Mouse (Mus musculus): ENCODE data around the gene C730034F03Rik. TPM values are rescaled to one million over a fixed set of nuclear protein-coding genes. Genes with fewer than 3 reads are reported as not detected.

Gene C730034F03Rik
- polyA plus RNA-seq, 1 experiment from 2014 or later, result 3.5 TPM

DNA sequence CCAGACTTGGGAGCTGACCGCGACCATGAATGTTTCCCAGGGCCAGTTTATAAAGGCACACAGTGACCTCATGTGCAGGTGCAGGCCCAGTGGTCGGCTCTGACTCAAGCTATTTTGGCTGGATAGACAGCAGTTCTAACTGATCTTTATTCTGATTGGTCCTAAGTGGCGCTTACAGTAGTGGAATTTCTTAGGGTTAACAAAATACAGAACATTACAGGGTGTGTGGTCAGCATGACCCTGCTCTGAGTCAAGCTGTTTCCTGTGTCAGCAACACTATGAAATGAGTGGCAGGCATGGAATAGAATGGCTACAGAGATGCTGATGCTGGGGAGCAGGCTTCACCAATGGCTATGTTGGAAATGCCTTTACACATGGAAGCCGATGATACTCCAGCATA lies 6.5 kb downstream of the C730034F03Rik start:
- H3K27ac ChIP-seq, result no peak overlapping the region
- no peak for ATAC-seq (ENCODE audit: insufficient number of reproducible peaks, low FRiP score, low TSS enrichment, low read depth)
- H3K27me3 ChIP-seq, result no peaks in the 10 kb centered on the region
- H3K9me3 ChIP-seq, result no peaks in the 10 kb centered on the region
- H3K9ac ChIP-seq, result no peak overlapping the region
- WGBS, result 83% methylated on average over 5 of the region's 5 CpGs
- H3K4me2 ChIP-seq, result no peak overlapping the region
- no peak overlapping the region for H3K4me3 ChIP-seq
- H3K4me1 ChIP-seq, result no peaks in the 10 kb centered on the region
- H3K36me3 ChIP-seq, result no peaks in the 10 kb centered on the region

DNA sequence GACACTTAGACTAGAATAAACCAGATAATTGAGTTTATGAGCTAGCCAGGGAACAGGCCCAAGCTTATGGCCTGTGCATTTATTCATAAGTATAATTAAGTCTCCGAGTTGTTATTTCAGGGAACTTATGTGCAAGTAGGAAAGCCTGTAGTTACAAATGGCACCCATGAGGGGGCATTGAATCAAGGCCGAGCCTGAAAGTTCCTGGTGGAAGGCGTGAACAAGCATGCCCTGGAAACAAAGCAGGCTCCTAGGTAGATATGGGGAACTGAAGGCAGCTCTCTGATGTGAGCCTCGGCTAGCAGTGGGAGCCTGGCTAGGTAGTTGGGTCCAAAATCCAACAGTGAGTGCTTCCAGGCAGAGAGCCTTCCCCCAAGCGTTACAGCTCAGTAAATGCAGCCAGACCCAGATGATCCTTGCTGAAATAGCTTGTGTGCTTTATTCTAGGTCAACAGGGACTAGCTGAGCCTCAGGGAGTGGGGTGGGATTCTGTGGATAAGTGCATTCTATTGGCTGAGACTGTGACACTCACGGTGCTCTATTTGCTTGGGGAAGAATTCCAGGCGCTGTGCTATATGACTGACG lies 13.2 kb downstream of the C730034F03Rik start:
- Histone ChIP-seq H3K27ac (no peak overlapping the region), H3K4me1 (no peaks in the 10 kb centered on the region), H3K9ac (no peak overlapping the region), H3K27me3 (no peaks in the 10 kb centered on the region), H3K36me3 (no peaks in the 10 kb centered on the region), H3K4me2 (no peak overlapping the region), H3K9me3 (no peaks in the 10 kb centered on the region), H3K4me3 (no peak overlapping the region)
- 42% methylated on average over 8 of the region's 8 CpGs for WGBS
- ATAC-seq (ENCODE audit: insufficient number of reproducible peaks, low FRiP score, low TSS enrichment, low read depth), result no peak

DNA sequence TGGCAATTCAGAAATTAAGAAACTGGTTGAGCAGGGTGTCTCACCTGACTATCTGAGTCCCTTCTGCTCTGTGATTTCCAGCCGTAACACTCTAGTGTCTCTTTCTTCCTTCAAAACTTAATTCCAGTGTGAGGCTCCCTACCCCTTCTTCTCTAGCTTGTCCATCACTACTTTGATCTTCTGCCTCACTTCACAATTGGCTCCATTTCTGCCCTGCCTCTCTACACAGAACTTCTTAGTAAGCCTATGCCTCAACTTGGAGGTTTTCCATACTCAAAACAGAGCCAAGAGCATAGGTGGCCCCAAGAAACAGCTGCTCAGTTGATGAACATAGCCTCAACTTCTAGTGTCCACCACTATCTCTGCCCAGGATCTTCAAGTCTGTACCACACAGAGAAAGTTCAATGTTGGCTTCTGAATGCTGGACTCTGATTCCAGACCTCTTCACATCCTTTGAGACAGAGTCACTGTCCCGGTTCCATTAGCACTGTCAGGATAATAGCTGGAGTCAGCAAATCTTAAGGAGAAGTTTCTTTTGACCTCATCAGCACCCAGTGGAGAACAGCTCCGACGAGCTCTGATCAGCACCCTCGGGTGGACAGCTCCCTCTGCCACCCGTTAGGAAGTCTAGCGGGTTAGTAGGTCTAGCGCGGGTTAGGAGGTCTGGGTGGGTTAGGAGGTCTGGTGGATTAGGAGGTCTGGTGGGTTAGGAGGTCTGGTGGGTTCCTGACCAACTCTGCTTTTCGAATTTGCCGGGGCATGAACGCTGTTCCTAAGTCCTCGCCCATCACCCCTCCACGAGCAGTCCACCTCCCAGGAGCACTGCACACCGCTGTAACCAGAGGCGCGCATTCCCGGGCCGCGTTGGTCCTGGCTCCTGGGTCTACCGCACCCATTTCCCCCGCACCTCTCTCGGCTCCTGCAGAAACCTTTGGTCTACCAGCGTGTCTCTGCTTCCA lies 23.8 kb downstream of the C730034F03Rik start:
- no peaks in the 10 kb centered on the region for H3K36me3 ChIP-seq
- H3K4me2 ChIP-seq, result peak overlapping the region; percentile 85
- H3K27me3 ChIP-seq, result peaks cover 38% of the 10 kb centered on the region
- H3K27ac ChIP-seq, result no peak overlapping the region
- H3K9ac ChIP-seq, result no peak overlapping the region
- 5% methylated on average over 24 of the region's 24 CpGs for WGBS
- H3K4me1 ChIP-seq, result peaks cover 13% of the 10 kb centered on the region
- no peaks in the 10 kb centered on the region for H3K9me3 ChIP-seq
- H3K4me3 ChIP-seq, result peak overlapping the region; percentile 46
- ATAC-seq (ENCODE audit: insufficient number of reproducible peaks, low FRiP score, low TSS enrichment, low read depth), result no peak

DNA sequence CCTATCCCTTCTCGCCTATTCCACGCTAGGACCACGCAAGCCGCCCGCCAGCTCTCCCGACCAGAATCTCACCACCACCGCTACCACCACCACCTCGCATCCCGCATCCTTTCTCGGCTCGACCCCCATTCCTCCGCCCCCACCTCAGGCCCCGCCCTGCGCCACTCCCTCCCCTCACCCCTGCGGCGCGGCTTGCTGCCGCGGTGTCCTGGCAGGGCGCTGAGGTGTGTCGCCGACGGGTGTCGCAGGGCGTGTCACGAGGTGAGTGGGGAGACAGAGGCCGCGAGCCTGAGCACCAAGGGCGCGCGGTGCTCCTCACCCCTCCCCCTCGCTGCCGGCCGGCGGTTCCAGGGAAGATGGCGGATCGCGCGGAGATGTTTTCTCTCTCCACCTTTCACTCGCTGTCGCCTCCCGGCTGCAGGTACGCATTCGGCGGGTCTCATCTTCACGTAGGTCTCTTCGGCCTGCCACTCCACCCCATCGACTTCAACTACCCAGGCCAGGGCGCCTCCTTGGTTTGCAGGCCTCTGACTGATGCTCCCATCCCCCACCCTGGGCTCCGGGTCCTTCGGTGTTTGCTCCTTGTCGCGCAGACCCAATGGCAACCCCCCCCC lies 24.6 kb downstream of the C730034F03Rik start, which contains the start of gene Mapk8ip2:
Mapk8ip2 (plus strand) TSS at position 49 of the 614 bp plus-strand sequence.
- H3K9me3 ChIP-seq, result no peaks in the 10 kb centered on the region
- H3K36me3 ChIP-seq, result no peaks in the 10 kb centered on the region
- H3K4me3 ChIP-seq, result peak within 1 kb of the TSS; percentile 46
- under 1% methylated on average over 53 of the region's 53 CpGs for WGBS
- peak within 1 kb of the TSS; percentile 85 for H3K4me2 ChIP-seq
- peaks cover 38% of the 10 kb centered on the region for H3K27me3 ChIP-seq
- ATAC-seq (ENCODE audit: insufficient number of reproducible peaks, low FRiP score, low TSS enrichment, low read depth), result no peak
- H3K27ac ChIP-seq, result no peak within 1 kb of the TSS
- no peak within 1 kb of the TSS for H3K9ac ChIP-seq
- H3K4me1 ChIP-seq, result peaks cover 13% of the 10 kb centered on the region

DNA sequence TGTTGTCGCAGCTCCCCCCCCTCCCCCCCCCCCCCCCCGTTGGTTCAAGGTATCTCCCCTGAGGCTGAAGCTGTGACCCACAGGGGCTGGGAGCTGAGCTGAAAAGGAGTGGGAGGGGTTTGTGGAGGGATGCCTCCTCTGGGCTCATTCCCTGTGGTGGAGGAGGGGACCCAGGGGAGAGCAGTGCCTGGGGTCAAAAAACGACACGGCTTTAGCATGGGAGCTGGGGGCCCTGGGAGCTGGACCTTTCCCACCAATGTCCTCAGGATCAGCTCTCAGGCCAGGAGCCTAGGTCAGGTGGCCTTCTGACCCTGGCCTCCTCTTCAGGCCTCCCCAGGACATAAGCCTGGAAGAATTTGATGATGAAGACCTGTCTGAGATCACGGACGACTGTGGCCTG lies 25.5 kb downstream of the C730034F03Rik start:
- no peaks in the 10 kb centered on the region for H3K9me3 ChIP-seq
- H3K9ac ChIP-seq, result no peak overlapping the region
- no peak overlapping the region for H3K4me2 ChIP-seq
- H3K36me3 ChIP-seq, result no peaks in the 10 kb centered on the region
- 20% methylated on average over 5 of the region's 6 CpGs for WGBS
- peaks cover 13% of the 10 kb centered on the region for H3K4me1 ChIP-seq
- H3K4me3 ChIP-seq, result no peak overlapping the region
- H3K27ac ChIP-seq, result no peak overlapping the region
- ATAC-seq (ENCODE audit: insufficient number of reproducible peaks, low FRiP score, low TSS enrichment, low read depth), result no peak
- H3K27me3 ChIP-seq, result peaks cover 38% of the 10 kb centered on the region

DNA sequence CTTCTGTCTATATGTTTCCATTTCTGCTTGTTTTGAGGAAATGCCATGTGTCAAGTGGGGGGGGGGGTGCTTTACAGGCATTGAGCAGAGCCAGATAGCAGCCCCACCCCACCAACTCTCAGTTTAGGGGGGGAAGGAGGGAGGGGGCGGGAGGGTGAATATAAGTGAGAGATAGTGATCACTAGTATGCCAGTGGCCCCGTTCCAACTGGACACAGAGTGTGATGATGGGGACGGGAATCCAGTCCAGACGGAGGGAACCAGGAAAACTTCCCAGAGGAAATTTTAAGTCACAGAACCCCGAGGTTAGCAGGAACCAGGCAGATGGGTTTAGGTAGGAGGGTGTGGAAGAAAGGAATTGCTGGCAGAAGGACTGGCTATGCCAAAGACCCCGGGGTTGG lies 26.3 kb downstream of the C730034F03Rik start:
- H3K9me3 ChIP-seq, result no peaks in the 10 kb centered on the region
- H3K4me3 ChIP-seq, result no peak overlapping the region
- no peak overlapping the region for H3K9ac ChIP-seq
- no peak for ATAC-seq (ENCODE audit: insufficient number of reproducible peaks, low FRiP score, low TSS enrichment, low read depth)
- H3K4me1 ChIP-seq, result peaks cover 13% of the 10 kb centered on the region
- H3K4me2 ChIP-seq, result no peak overlapping the region
- H3K27ac ChIP-seq, result no peak overlapping the region
- H3K36me3 ChIP-seq, result no peaks in the 10 kb centered on the region
- peaks cover 38% of the 10 kb centered on the region for H3K27me3 ChIP-seq
- WGBS, result 69% methylated on average over 6 of the region's 6 CpGs

DNA sequence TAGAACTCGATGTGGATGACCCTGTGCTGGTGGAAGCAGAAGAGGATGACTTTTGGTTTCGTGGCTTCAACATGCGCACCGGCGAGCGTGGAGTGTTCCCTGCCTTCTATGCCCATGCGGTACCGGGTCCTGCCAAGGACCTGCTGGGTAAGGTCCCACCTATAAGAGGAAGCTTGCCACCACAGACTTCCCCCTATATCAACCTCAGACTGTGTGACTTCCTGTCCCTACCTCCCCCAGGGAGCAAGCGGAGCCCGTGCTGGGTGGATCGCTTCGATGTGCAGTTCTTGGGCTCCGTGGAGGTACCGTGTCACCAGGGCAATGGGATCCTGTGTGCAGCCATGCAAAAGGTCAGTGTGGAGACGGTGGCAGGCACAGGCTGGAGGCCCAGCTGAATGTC lies 29.6 kb downstream of the C730034F03Rik start:
- no peak overlapping the region for H3K9ac ChIP-seq
- no peak for ATAC-seq (ENCODE audit: insufficient number of reproducible peaks, low FRiP score, low TSS enrichment, low read depth)
- 89% methylated on average over 15 of the region's 15 CpGs for WGBS

DNA sequence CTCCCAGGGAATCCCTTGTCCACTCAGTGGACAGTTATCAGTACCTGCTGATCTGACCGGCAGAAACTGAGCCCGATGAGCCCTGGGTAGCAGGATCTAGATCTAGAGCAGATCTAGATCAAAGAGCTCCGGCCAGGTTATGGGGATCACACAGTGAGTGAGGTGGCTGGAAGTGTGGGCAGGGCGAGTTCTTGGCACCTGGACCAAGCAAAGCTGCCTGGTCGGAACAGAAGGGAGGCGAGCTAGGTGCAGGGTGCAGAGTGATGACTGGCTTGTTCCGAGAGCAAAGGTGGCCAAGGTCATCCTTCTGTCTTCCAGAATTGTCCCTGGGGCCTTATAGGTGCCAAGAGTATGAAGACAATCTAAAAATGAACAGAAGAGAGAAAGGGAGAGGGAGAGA lies 30.4 kb downstream of the C730034F03Rik start:
- Histone ChIP-seq H3K36me3 (no peaks in the 10 kb centered on the region), H3K4me1 (no peaks in the 10 kb centered on the region), H3K4me2 (no peak overlapping the region), H3K27me3 (peaks cover 12% of the 10 kb centered on the region), H3K4me3 (no peak overlapping the region), H3K27ac (no peak overlapping the region), H3K9ac (no peak overlapping the region), H3K9me3 (no peaks in the 10 kb centered on the region)
- no peak for ATAC-seq (ENCODE audit: insufficient number of reproducible peaks, low FRiP score, low TSS enrichment, low read depth)
- WGBS, result 76% methylated on average over 7 of the region's 7 CpGs

More for the DNA sequence above, 29.6 kb downstream of the C730034F03Rik start:
- peaks cover 7% of the 10 kb centered on the region for H3K4me1 ChIP-seq
- H3K27me3 ChIP-seq, result peaks cover 21% of the 10 kb centered on the region
- H3K4me3 ChIP-seq, result no peak overlapping the region
- H3K27ac ChIP-seq, result no peak overlapping the region
- H3K4me2 ChIP-seq, result no peak overlapping the region
- H3K36me3 ChIP-seq, result no peaks in the 10 kb centered on the region
- no peaks in the 10 kb centered on the region for H3K9me3 ChIP-seq

DNA sequence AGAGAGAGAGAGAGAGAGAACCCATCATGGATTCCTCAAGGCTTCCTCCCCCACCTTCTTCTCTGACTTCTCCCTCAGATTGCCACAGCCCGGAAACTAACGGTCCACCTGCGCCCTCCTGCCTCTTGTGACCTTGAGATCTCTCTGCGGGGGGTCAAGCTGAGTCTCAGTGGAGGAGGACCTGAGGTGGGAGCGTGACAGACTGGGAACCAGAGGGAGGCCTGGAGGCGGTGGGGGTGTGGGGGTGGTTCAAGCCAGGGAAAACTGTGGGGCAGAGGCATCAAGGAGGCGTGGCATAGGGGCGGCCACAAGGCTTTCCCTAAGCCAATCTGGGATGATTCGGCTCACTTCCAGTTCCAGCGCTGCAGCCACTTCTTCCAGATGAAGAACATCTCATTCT lies 30.9 kb downstream of the C730034F03Rik start:
- ATAC-seq (ENCODE audit: insufficient number of reproducible peaks, low FRiP score, low TSS enrichment, low read depth), result no peak
- 77% methylated on average over 10 of the region's 10 CpGs for WGBS
- no peak overlapping the region for H3K4me3 ChIP-seq

DNA sequence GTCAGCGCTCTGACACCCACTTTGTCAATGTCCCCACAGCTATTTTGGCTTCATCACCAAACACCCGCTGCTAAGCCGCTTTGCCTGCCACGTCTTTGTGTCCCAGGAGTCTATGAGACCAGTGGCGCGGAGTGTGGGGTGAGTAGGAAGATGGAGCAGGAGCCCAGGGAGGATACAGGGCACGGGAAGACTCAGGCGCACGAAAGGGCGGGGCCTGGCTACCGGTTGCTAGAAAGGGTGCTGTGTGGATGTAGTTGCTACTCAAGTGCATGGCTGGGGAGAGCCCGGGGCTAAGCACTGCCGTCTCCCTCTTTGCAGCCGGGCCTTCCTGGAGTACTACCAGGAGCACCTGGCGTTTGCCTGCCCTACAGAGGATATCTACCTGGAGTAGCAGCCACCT lies 31.9 kb downstream of the C730034F03Rik start:
- H3K4me3 ChIP-seq, result no peak overlapping the region
- no peaks in the 10 kb centered on the region for H3K9me3 ChIP-seq
- ATAC-seq (ENCODE audit: insufficient number of reproducible peaks, low FRiP score, low TSS enrichment, low read depth), result no peak
- H3K4me1 ChIP-seq, result no peaks in the 10 kb centered on the region
- H3K27me3 ChIP-seq, result 0 out of 2 replicates have a peak, but pooled peaks cover 4% of the 10 kb centered on the region
- no peak overlapping the region for H3K27ac ChIP-seq
- H3K36me3 ChIP-seq, result no peaks in the 10 kb centered on the region
- H3K4me2 ChIP-seq, result no peak overlapping the region
- no peak overlapping the region for H3K9ac ChIP-seq
- WGBS, result 77% methylated on average over 15 of the region's 15 CpGs

More for the DNA sequence above, 30.9 kb downstream of the C730034F03Rik start:
- Histone ChIP-seq H3K27me3 (peaks cover 8% of the 10 kb centered on the region), H3K36me3 (no peaks in the 10 kb centered on the region), H3K9me3 (no peaks in the 10 kb centered on the region), H3K27ac (no peak overlapping the region), H3K4me1 (no peaks in the 10 kb centered on the region), H3K4me2 (no peak overlapping the region), H3K9ac (no peak overlapping the region)

DNA sequence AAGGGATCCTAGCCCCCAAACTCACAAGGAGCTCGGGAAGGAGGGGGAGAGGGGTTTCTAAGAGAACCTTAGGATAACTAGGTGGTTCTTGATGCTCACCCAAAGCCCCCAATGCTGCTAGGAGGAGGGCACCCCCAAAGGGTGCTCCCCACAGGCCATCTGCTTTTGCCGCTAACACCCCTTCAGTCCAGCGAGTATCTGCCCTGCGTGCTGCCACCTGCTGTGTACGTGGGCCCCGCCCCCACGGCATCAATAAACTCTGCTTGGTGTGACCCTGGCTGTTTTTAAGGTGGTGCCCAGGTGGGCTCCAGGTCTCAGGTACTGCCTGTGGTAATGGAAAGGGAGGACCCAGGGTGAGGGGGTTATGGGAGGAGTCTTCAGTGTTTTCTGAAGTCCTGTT lies 32.8 kb downstream of the C730034F03Rik start:
- Histone ChIP-seq H3K36me3 (no peaks in the 10 kb centered on the region), H3K9ac (no peak overlapping the region), H3K4me2 (no peak overlapping the region), H3K9me3 (no peaks in the 10 kb centered on the region), H3K27ac (no peak overlapping the region), H3K27me3 (0 out of 2 replicates have a peak, but pooled peaks cover 4% of the 10 kb centered on the region), H3K4me3 (no peak overlapping the region), H3K4me1 (no peaks in the 10 kb centered on the region)
- WGBS, result 75% methylated on average over 7 of the region's 7 CpGs
- ATAC-seq (ENCODE audit: insufficient number of reproducible peaks, low FRiP score, low TSS enrichment, low read depth), result no peak
